13 mouse cellular contexts compared by ENCODE assay signal in genomic region chr11:51656798-51657521, GRCm38 (mm10). TPM values are rescaled to one million over a fixed set of nuclear protein-coding genes. Genes with fewer than 3 reads are reported as not detected.
A peak's percentile ranks its signal among the peaks of the same experiment; 100 is the strongest.
DNase-seq lines count a peak whose midpoint lies in the region.
"Had no signal": no experiment of that assay in that cellular context is flagged by ENCODE, and none has a peak within 500 bp of the region (broad histone marks: within the 10 kb centered on the region; RNA-seq: fewer than 3 reads in every experiment).

No protein-coding gene starts in this region.

- H3K36me3 ChIP-seq in embryonic facial prominence, embryonic 10.5 days (replicated peaks) = no peaks in the 10 kb centered on the region
- H3K36me3 ChIP-seq: embryonic facial prominence, embryonic 12.5 days had no signal

- peaks cover 20% of the 10 kb centered on the region for H3K4me1 ChIP-seq in embryonic facial prominence, embryonic 10.5 days
- H3K4me1 ChIP-seq: forebrain, embryonic 13.5 days had no signal

- H3K9me3 ChIP-seq in embryonic facial prominence, embryonic 10.5 days = no peaks in the 10 kb centered on the region
- H3K9me3 ChIP-seq: embryonic facial prominence, embryonic 12.5 days; forebrain, embryonic 13.5 days had no signal

- intact Hi-C loops in left cerebral cortex, postnatal 4 days (cut with DNase I) = no loop called here

- WGBS in embryonic facial prominence, embryonic 10.5 days = 71% methylated on average over 10 of the region's 10 CpGs

- H3K4me3 ChIP-seq in embryonic facial prominence, embryonic 10.5 days = no peak overlapping the region
- H3K4me3 ChIP-seq: embryonic facial prominence, embryonic 12.5 days; forebrain, embryonic 13.5 days had no signal

- DNase-seq in lung, adult 18-20 months = peak; percentile 61 to 76
- no peak for DNase-seq in lung, postnatal 10 days
- DNase-seq in embryonic facial prominence, embryonic 10.5 days (ENCODE audit: low spot score) = no peak
- DNase-seq in kidney, adult 8-10 months = peak; percentile 85 to 92
- DNase-seq in lung, postnatal 4 days = peak; percentile 28 to 47
- no peak for DNase-seq in left cerebral cortex, postnatal 4 days
- DNase-seq in neural tube, embryonic 10.5 days (ENCODE audit: extremely low spot score, low spot score) = no peak
- DNase-seq: cerebellum, adult 8-10 months; layer of hippocampus, adult 9-11 months; thymus, postnatal 4 days had no signal

- H3K27ac ChIP-seq in embryonic facial prominence, embryonic 10.5 days (replicated peaks) = 0 out of 2 replicates have a peak overlapping the region, but pooled peaks have one; percentile 11
- H3K27ac ChIP-seq: forebrain, embryonic 13.5 days; macrophage had no signal

- peaks cover 10% of the 10 kb centered on the region for H3K27me3 ChIP-seq in embryonic facial prominence, embryonic 10.5 days (replicated peaks; ENCODE audit: low read depth, poor library complexity, severe bottlenecking)
- H3K27me3 ChIP-seq: embryonic facial prominence, embryonic 12.5 days had no signal

RNA-seq across cellular contexts. Expression of gene D930048N14Rik, which starts 6.2 kb away (rescaled TPM):
- 1.6 and 2.4 TPM in 2 replicates for polyA plus RNA-seq in embryonic facial prominence, embryonic 10.5 days (2016; fragmentation: Nextera tagmentation; extraction: Ambion mirVana)
- total RNA-seq in left cerebral cortex, postnatal 4 days (2021) = 1 to 10 TPM; 1.1 to 1.2 TPM

RNA-seq across cellular contexts. Expression of gene N4bp3, which starts 6.3 kb away (rescaled TPM):
- 15.8 and 17.4 TPM in 2 replicates for polyA plus RNA-seq in embryonic facial prominence, embryonic 10.5 days (2016; fragmentation: Nextera tagmentation; extraction: Ambion mirVana)
- 10 to 100 TPM; 15.1 to 16.0 TPM for total RNA-seq in left cerebral cortex, postnatal 4 days (2021)

RNA-seq across cellular contexts. Expression of gene Rmnd5b, which starts 21.3 kb away (rescaled TPM):
- polyA plus RNA-seq in embryonic facial prominence, embryonic 10.5 days (2016; fragmentation: Nextera tagmentation; extraction: Ambion mirVana) = 32.7 and 38.1 TPM in 2 replicates
- total RNA-seq in left cerebral cortex, postnatal 4 days (2021) = 10 to 100 TPM; 41.4 to 47.5 TPM

RNA-seq across cellular contexts. Expression of gene 0610009B22Rik, which starts 31.7 kb away (rescaled TPM):
- polyA plus RNA-seq in embryonic facial prominence, embryonic 10.5 days (2016; fragmentation: Nextera tagmentation; extraction: Ambion mirVana) = 84.2 TPM in 2 replicates
- total RNA-seq in left cerebral cortex, postnatal 4 days (2021) = 10 to 100 TPM; 25.8 to 27.1 TPM

RNA-seq across cellular contexts. Expression of gene Nhp2, which starts 37.4 kb away (rescaled TPM):
- 260 and 276 TPM in 2 replicates for polyA plus RNA-seq in embryonic facial prominence, embryonic 10.5 days (2016; fragmentation: Nextera tagmentation; extraction: Ambion mirVana)
- 10 to 100 TPM; 60.2 to 60.4 TPM for total RNA-seq in left cerebral cortex, postnatal 4 days (2021)

Comparison
In these comparisons a context has a peak if more than half of its experiments do, and no peak if none do; other contexts are left out.
1. DNase-seq: peak in lung, adult 18-20 months (2 of 2), kidney, adult 8-10 months (2 of 2) and lung, postnatal 4 days (2 of 2); none in lung, postnatal 10 days (single experiment), embryonic facial prominence, embryonic 10.5 days (single experiment), left cerebral cortex, postnatal 4 days (single experiment) and neural tube, embryonic 10.5 days (single experiment).